Mouse (Mus musculus) kidney, embryonic 15.5 days (tissue): ENCODE results near the gene Atg3. TPM values are rescaled to one million over a fixed set of nuclear protein-coding genes. Genes with fewer than 3 reads are reported as not detected.

Experiments used
- ATAC-seq: fragments of 200-750 bp; cut with Nextera tagmentation; replicated peaks from 2 replicates; pipeline ENCODE4 v1.8.0; 2017; ENCODE audit warnings: moderate TSS enrichment; ENCODE audit not compliant: low FRiP score
- H3K27ac ChIP-seq: fragments of 300-500 bp; sonication (generic); 2 replicates; pipeline ENCODE4 v1.5.1; 2015; ENCODE audit warnings: mild to moderate bottlenecking, inconsistent platforms
- H3K27me3 ChIP-seq: fragments of 300-500 bp; sonication (generic); 2 replicates; pipeline ENCODE4 v1.6.1; 2015; ENCODE audit warnings: inconsistent platforms
- H3K36me3 ChIP-seq: fragments of 300-500 bp; sonication (generic); 2 replicates; pipeline ENCODE4 v1.6.1; 2015; ENCODE audit warnings: inconsistent platforms
- H3K4me1 ChIP-seq: fragments of 300-500 bp; sonication (generic); 2 replicates; pipeline ENCODE4 v1.6.1; 2015; ENCODE audit warnings: inconsistent platforms
- H3K4me2 ChIP-seq: fragments of 300-500 bp; sonication (generic); 2 replicates; pipeline ENCODE4 v1.6.1; 2015; ENCODE audit warnings: moderate library complexity, mild to moderate bottlenecking, inconsistent platforms
- H3K4me3 ChIP-seq: fragments of 300-500 bp; sonication (generic); replicated peaks from 2 replicates; pipeline ENCODE4 v1.5.1; 2015; ENCODE audit warnings: mild to moderate bottlenecking, inconsistent platforms
- H3K9ac ChIP-seq: fragments of 300-500 bp; sonication (generic); 2 replicates; pipeline ENCODE4 v1.6.1; 2015; ENCODE audit warnings: mild to moderate bottlenecking, inconsistent platforms
- H3K9me3 ChIP-seq: fragments of 300-500 bp; sonication (generic); replicated peaks from 2 replicates; pipeline ENCODE4 v1.6.1; 2016; ENCODE audit warnings: inconsistent platforms
- WGBS: fragments of 180-500 bp; shearing (Covaris S2); methylation state at CpG from one replicate; pipeline ENCODE4 v1.1.7; 2015; ENCODE audit warnings: mixed read lengths; 5-methylcytosine and 5-hydroxymethylcytosine counted together
- polyA plus RNA-seq: library from polyadenylated mRNA; unstranded; fragments of >200 nt; fragmentation: Nextera tagmentation; extraction: Ambion mirVana; gene quantifications from 2 replicates; pipeline ENCODE4 v1.2.1, GENCODE M21; 2015

The Atg3 gene
- polyA plus RNA-seq, 1 experiment from 2014 or later, result 32.8 TPM

DNA sequence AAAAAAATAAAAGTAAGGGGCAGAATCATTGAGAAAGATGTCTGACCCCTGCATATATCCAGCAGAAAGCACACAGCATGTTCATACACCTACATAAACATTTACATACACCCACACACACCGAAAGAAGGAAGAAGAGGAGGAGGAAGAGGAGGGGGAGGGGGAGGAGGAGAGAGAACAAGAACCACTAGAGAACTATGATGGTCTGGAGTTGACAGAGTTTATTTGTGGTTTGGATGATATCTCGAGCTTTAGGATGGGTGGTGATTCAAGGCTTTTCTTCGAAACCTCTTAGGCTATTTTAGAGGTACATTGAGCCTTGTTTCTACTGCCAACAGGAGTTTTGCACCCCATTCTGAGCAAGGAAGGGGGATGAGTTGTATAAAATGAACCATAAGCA is 64.2 kb downstream of the Atg3 start:
- ATAC-seq, result no peak
- Histone ChIP-seq H3K9ac (no peak overlapping the region), H3K27ac (no peak overlapping the region), H3K4me2 (no peak overlapping the region), H3K36me3 (no peaks in the 10 kb centered on the region), H3K4me3 (no peak overlapping the region), H3K27me3 (no peaks in the 10 kb centered on the region), H3K9me3 (no peaks in the 10 kb centered on the region), H3K4me1 (no peaks in the 10 kb centered on the region)
- WGBS, result 75% methylated on average over 3 of the region's 3 CpGs

DNA sequence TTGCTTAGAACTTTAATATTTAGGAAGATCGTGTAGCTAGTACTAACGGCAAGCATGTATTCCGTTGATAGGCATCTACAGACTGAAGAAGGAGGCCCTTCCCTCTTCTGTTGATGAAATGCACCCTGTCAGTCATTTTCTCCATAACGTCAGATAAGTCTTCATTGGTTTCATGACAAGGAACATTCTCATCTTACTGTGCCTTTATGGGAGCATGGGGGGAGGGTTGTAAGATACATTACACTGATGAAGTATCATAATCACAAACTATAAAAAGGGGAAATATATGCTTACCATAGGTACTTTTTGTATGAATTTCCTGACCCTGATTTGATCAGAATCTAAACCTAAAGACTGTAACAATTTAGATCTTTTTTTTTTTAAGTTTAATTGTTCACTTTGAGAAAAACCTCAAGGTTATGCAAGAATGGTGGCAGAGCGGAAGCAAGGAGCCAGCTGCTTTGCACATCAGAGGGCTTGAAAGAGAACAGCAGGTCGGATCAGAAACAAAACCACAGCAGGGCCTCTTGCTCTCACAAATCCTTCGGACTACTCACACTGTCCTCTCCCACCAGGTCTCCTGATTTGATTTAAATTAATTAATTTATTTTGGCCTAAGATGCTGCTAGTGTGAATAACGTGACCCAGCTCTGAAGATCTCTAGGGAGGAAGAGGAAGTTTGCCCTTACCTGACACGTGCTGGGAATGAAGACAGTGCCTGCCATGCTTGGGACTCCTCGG is 65.2 kb downstream of the Atg3 start, which contains the start of gene Btla:
Gene Btla, plus strand, starts transcription at position 668 of the 741 bp plus-strand sequence.
- Histone ChIP-seq H3K9me3 (no peaks in the 10 kb centered on the region), H3K36me3 (no peaks in the 10 kb centered on the region), H3K27ac (no peak within 1 kb of the TSS), H3K27me3 (no peaks in the 10 kb centered on the region), H3K4me2 (no peak within 1 kb of the TSS), H3K9ac (no peak within 1 kb of the TSS), H3K4me3 (no peak within 1 kb of the TSS), H3K4me1 (no peaks in the 10 kb centered on the region)
- ATAC-seq, result no peak
- 49% methylated on average over 10 of the region's 10 CpGs for WGBS

DNA sequence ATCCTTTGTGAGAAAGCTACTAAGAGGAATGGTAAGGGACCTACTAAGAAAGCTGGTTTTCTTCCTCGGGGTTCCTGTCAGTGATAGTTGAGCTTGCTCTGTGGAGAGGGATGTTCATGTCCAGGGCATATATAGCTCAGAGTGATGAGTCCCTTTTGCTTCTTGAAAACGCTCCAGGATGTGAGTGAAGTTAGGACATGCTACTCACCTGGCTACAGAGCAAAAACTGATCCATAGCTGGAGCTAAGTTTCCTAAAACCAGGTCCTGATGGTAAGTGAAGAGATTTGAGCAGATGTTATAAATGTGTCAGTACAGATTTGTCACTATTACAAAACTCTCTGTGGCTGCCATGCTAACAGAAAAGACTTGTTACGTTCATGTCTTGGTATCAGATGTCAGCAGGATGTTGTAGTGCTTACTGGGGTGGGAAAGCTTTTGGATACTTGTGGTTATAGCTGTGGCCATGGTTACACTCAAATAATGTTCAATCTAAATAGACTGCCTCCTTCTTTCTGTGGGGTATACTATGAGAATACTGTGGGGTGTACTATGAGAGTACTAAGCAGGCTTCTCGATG is 65.9 kb downstream of the Atg3 start:
- no peak for ATAC-seq

DNA sequence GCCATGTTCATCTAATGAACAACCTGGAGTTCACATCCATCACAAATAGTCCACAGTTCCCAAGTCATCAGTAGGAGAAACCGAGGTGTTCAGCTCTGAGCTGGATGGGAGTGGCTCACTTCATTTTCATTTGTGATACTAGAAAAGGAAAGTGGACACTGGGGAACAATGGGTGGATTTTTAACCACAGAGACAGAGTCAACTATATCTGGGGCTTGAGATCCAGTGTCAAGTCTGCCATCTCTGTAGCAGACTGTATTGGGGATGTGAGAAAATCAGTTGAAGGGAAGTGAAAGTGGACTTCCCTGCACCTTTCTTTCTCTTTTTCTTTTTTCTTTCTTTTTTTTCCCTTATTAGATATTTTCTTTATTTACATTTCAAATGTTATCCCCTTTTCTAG is 68.4 kb downstream of the Atg3 start:
- Histone ChIP-seq H3K9ac (no peak overlapping the region), H3K4me3 (no peak overlapping the region), H3K4me1 (no peaks in the 10 kb centered on the region), H3K36me3 (no peaks in the 10 kb centered on the region), H3K4me2 (no peak overlapping the region), H3K27ac (no peak overlapping the region), H3K9me3 (no peaks in the 10 kb centered on the region), H3K27me3 (no peaks in the 10 kb centered on the region)
- 80% methylated on average over 1 of the region's 1 CpGs for WGBS
- ATAC-seq, result no peak

More for the DNA sequence above, 65.9 kb downstream of the Atg3 start:
- Histone ChIP-seq H3K36me3 (no peaks in the 10 kb centered on the region), H3K4me1 (no peaks in the 10 kb centered on the region), H3K9me3 (no peaks in the 10 kb centered on the region), H3K4me3 (no peak overlapping the region), H3K9ac (no peak overlapping the region), H3K27me3 (no peaks in the 10 kb centered on the region), H3K27ac (no peak overlapping the region), H3K4me2 (no peak overlapping the region)
- whole genome bisulfite sequencing, result 53% methylated on average over 4 of the region's 4 CpGs

DNA sequence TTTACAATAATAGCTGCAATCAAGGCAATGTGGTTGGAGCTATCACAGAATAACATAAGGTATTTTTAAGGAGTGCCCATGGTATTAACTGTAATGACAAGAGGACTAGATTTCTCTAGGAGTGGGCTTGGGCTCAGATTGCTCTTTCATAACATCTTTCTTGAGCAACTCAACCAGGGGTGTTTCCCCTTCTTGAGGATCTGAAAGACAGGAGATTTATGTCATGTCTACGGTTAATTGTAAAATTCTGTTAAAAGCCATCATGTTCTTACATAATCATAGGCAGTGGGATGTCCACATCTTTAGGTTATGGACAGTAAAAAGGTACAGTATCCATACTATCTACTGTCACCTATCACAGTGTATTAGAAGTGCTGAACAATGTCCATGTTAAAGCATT is 72.7 kb downstream of the Atg3 start:
- Histone ChIP-seq H3K4me3 (no peak overlapping the region), H3K27me3 (no peaks in the 10 kb centered on the region), H3K27ac (no peak overlapping the region), H3K36me3 (no peaks in the 10 kb centered on the region), H3K4me2 (no peak overlapping the region), H3K4me1 (no peaks in the 10 kb centered on the region), H3K9me3 (no peaks in the 10 kb centered on the region), H3K9ac (no peak overlapping the region)
- ATAC-seq, result no peak
- 90% methylated on average over 1 of the region's 1 CpGs for WGBS

DNA sequence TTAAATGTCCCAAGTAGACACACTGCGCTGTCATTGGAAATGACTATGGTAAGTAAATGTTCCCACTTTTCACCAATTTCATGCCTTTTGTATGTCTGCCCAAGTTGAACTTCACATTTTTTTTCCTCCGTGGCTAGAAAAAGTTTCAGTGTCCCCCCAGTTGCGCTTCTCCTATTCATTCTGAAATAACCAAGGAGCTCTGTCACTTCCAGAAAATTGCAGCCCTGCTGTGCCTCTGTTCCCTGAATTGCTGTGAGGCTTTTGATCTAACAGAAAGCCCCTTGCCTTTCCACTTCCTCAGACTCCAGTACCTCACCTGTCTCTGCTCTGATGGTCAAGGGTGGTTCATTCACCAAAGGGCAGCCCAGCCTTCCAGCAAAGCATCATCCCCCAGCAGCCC is 74.4 kb downstream of the Atg3 start:
- ATAC-seq, result no peak
- H3K9me3 ChIP-seq, result no peaks in the 10 kb centered on the region
- H3K36me3 ChIP-seq, result no peaks in the 10 kb centered on the region
- WGBS, result 77% methylated on average over 3 of the region's 3 CpGs
- no peaks in the 10 kb centered on the region for H3K4me1 ChIP-seq
- no peak overlapping the region for H3K27ac ChIP-seq
- H3K9ac ChIP-seq, result no peak overlapping the region
- H3K4me2 ChIP-seq, result no peak overlapping the region
- no peak overlapping the region for H3K4me3 ChIP-seq
- no peaks in the 10 kb centered on the region for H3K27me3 ChIP-seq

Other genes with a start within 250 kb of the Atg3 start
- 0.22 and 0.29 TPM in 2 replicates for gene Cd200r3, start 215.1 kb upstream of the Atg3 start, polyA plus RNA-seq
- 102 and 118 TPM in 2 replicates for gene Ccdc80, start 65.4 kb upstream of the Atg3 start, polyA plus RNA-seq
- 19.9 and 21.3 TPM in 2 replicates for gene Slc35a5, start 79 bp upstream of the Atg3 start, polyA plus RNA-seq
- gene Btla, start 65.5 kb downstream of the Atg3 start, polyA plus RNA-seq, result 0.06 and 0.13 TPM in 2 replicates